In genomic region chr9:72084131-72084530, GRCm38 (mm10) we compare ENCODE assay signal across 11 mouse cellular contexts. TPM values are rescaled to one million over a fixed set of nuclear protein-coding genes. Genes with fewer than 3 reads are reported as not detected.
A peak's percentile ranks its signal among the peaks of the same experiment; 100 is the strongest.
DNase-seq lines count a peak whose midpoint lies in the region; ATAC-seq and TF ChIP-seq lines count a peak whose summit lies in the region.
"Had no signal": no experiment of that assay in that cellular context is flagged by ENCODE, and none has a peak within 500 bp of the region (broad histone marks: within the 10 kb centered on the region; RNA-seq: fewer than 3 reads in every experiment).

No protein-coding gene starts in this region.

- H3K9ac ChIP-seq in hindbrain, postnatal 0 days (replicated peaks; ENCODE audit: low read length), result no peak overlapping the region
- H3K9ac ChIP-seq in hindbrain, embryonic 16.5 days (ENCODE audit: low read depth, low read length), result no peak overlapping the region
- no peak overlapping the region for H3K9ac ChIP-seq in heart, embryonic 16.5 days (ENCODE audit: low read length)
- no peak overlapping the region for H3K9ac ChIP-seq in midbrain, postnatal 0 days (replicated peaks; ENCODE audit: low read length, poor library complexity, severe bottlenecking)
- H3K9ac ChIP-seq: neural tube, embryonic 13.5 days had no signal

- no peaks in the 10 kb centered on the region for H3K9me3 ChIP-seq in hindbrain, postnatal 0 days (ENCODE audit: low read length)
- no peaks in the 10 kb centered on the region for H3K9me3 ChIP-seq in hindbrain, embryonic 16.5 days (ENCODE audit: control insufficient read depth, low read length)
- no peaks in the 10 kb centered on the region for H3K9me3 ChIP-seq in heart, embryonic 16.5 days (replicated peaks; ENCODE audit: control insufficient read depth, low read length)
- H3K9me3 ChIP-seq in midbrain, postnatal 0 days (ENCODE audit: low read length), result no peaks in the 10 kb centered on the region
- H3K9me3 ChIP-seq: forebrain, embryonic 10.5 days; hindbrain, embryonic 10.5 days; neural tube, embryonic 13.5 days had no signal

- no peak overlapping the region for H3K4me2 ChIP-seq in hindbrain, postnatal 0 days (ENCODE audit: low read depth, low read length)
- H3K4me2 ChIP-seq in hindbrain, embryonic 16.5 days (ENCODE audit: low read length), result no peak overlapping the region
- H3K4me2 ChIP-seq in heart, embryonic 16.5 days (ENCODE audit: low read depth, low read length), result no peak overlapping the region
- H3K4me2 ChIP-seq in midbrain, postnatal 0 days (ENCODE audit: low read depth, low read length, poor library complexity, severe bottlenecking), result no peak overlapping the region
- H3K4me2 ChIP-seq: neural tube, embryonic 13.5 days had no signal

- H3K4me1 ChIP-seq in hindbrain, postnatal 0 days (ENCODE audit: insufficient read depth, low read length), result no peaks in the 10 kb centered on the region
- H3K4me1 ChIP-seq in hindbrain, embryonic 16.5 days (ENCODE audit: control insufficient read depth, insufficient read depth, low read depth, low read length), result peaks cover 3% of the 10 kb centered on the region
- peaks cover 11% of the 10 kb centered on the region; the same call in 1 of the 2 replicates for H3K4me1 ChIP-seq in heart, embryonic 16.5 days (ENCODE audit: control insufficient read depth, insufficient read depth, low read length)
- no peaks in the 10 kb centered on the region for H3K4me1 ChIP-seq in midbrain, postnatal 0 days (ENCODE audit: insufficient read depth, low read length)
- H3K4me1 ChIP-seq: hindbrain, embryonic 10.5 days had no signal

- H3K27ac ChIP-seq in hindbrain, postnatal 0 days, result no peak overlapping the region
- H3K27ac ChIP-seq in hindbrain, embryonic 16.5 days (ENCODE audit: low read depth, low read length), result no peak overlapping the region
- H3K27ac ChIP-seq in heart, embryonic 16.5 days (ENCODE audit: low read length), result no peak overlapping the region
- H3K27ac ChIP-seq in midbrain, postnatal 0 days (ENCODE audit: low read depth, low read length), result no peak overlapping the region
- H3K27ac ChIP-seq: forebrain, embryonic 10.5 days; hindbrain, embryonic 10.5 days; neural tube, embryonic 13.5 days had no signal

- H3K36me3 ChIP-seq in hindbrain, postnatal 0 days (ENCODE audit: insufficient read depth, low read length), result no peaks in the 10 kb centered on the region
- H3K36me3 ChIP-seq in hindbrain, embryonic 16.5 days (ENCODE audit: control insufficient read depth, insufficient read depth, low read length), result no peaks in the 10 kb centered on the region
- no peaks in the 10 kb centered on the region for H3K36me3 ChIP-seq in heart, embryonic 16.5 days (ENCODE audit: control insufficient read depth, insufficient read depth)
- H3K36me3 ChIP-seq in midbrain, postnatal 0 days (ENCODE audit: insufficient read depth, low read length), result no peaks in the 10 kb centered on the region
- H3K36me3 ChIP-seq: neural tube, embryonic 13.5 days had no signal

- no peak for TF ChIP-seq CTCF in hindbrain, postnatal 0 days (IDR thresholded peaks at IDR 0.05; ENCODE audit: low read depth)
- TF ChIP-seq CTCF in midbrain, postnatal 0 days (IDR thresholded peaks at IDR 0.05), result no peak

- ATAC-seq in hindbrain, postnatal 0 days, result no peak
- ATAC-seq in hindbrain, embryonic 16.5 days, result no peak
- ATAC-seq in heart, embryonic 16.5 days (replicated peaks; ENCODE audit: extremely low read depth, insufficient read depth, low FRiP score), result peak; percentile 49; the same call in 1 of the 2 replicates
- no peak for ATAC-seq in midbrain, postnatal 0 days (ENCODE audit: low FRiP score)

- no peak overlapping the region for H3K4me3 ChIP-seq in hindbrain, postnatal 0 days (ENCODE audit: low read length)
- H3K4me3 ChIP-seq in hindbrain, embryonic 16.5 days (ENCODE audit: low read length), result no peak overlapping the region
- no peak overlapping the region for H3K4me3 ChIP-seq in heart, embryonic 16.5 days (ENCODE audit: low read length)
- no peak overlapping the region for H3K4me3 ChIP-seq in midbrain, postnatal 0 days (ENCODE audit: low read depth, low read length)
- H3K4me3 ChIP-seq: forebrain, embryonic 10.5 days; hindbrain, embryonic 10.5 days; neural tube, embryonic 13.5 days had no signal

- peak; percentile 41 for DNase-seq in hindbrain, postnatal 0 days (ENCODE audit: low spot score)
- DNase-seq in right cerebral cortex, adult 18-20 months, result peak; percentile 46
- no peak for DNase-seq in right cerebral cortex, postnatal 4 days
- DNase-seq in midbrain, postnatal 0 days (ENCODE audit: low spot score), result peak; percentile 47
- no peak for DNase-seq in gastrocnemius, postnatal 10 days
- DNase-seq: kidney, postnatal 4 days had no signal

- no peaks in the 10 kb centered on the region for H3K27me3 ChIP-seq in hindbrain, postnatal 0 days (ENCODE audit: insufficient read depth, low read length)
- H3K27me3 ChIP-seq in hindbrain, embryonic 16.5 days (replicated peaks; ENCODE audit: control insufficient read depth, insufficient read depth, low read length), result no peaks in the 10 kb centered on the region
- H3K27me3 ChIP-seq in heart, embryonic 16.5 days (ENCODE audit: control insufficient read depth, insufficient read depth, low read length), result no peaks in the 10 kb centered on the region
- H3K27me3 ChIP-seq in midbrain, postnatal 0 days (ENCODE audit: insufficient read depth, low read length), result no peaks in the 10 kb centered on the region
- H3K27me3 ChIP-seq: neural tube, embryonic 13.5 days had no signal

RNA-seq across cellular contexts. Expression of gene Tcf12, which starts 27.5 kb away (rescaled TPM):
- 96.6 and 155 TPM in 2 replicates for total RNA-seq in hindbrain, postnatal 0 days (2014; rRNA removed)
- polyA plus RNA-seq in hindbrain, postnatal 0 days (2015; fragmentation: Nextera tagmentation; extraction: Ambion mirVana), result 65.5 and 68.3 TPM in 2 replicates
- polyA plus RNA-seq in hindbrain, embryonic 16.5 days (2015; fragmentation: Nextera tagmentation; extraction: Ambion mirVana), result 56.8 and 62.7 TPM in 2 replicates
- polyA plus RNA-seq in heart, embryonic 16.5 days (2015; fragmentation: Nextera tagmentation; extraction: Ambion mirVana), result 30.7 and 32.3 TPM in 2 replicates
- 69.6 and 122 TPM in 2 replicates for total RNA-seq in midbrain, postnatal 0 days (2014; rRNA removed)
- polyA plus RNA-seq in midbrain, postnatal 0 days (2015; fragmentation: Nextera tagmentation; extraction: Ambion mirVana), result 37.4 and 37.5 TPM in 2 replicates
- 10 to 100 TPM; 67.1 to 76.9 TPM for total RNA-seq in gastrocnemius, postnatal 10 days (2021)

Comparison
In these comparisons a context has a peak if more than half of its experiments do, and no peak if none do; other contexts are left out.
1. DNase-seq: peak in hindbrain, postnatal 0 days (single experiment), right cerebral cortex, adult 18-20 months (single experiment) and midbrain, postnatal 0 days (single experiment); none in right cerebral cortex, postnatal 4 days (single experiment) and gastrocnemius, postnatal 10 days (single experiment).